Mouse (Mus musculus): ENCODE data around the gene Micall2. TPM values are rescaled to one million over a fixed set of nuclear protein-coding genes. Genes with fewer than 3 reads are reported as not detected.

Micall2 gene
- total and polyA plus RNA-seq, 3 experiments: 5.4 to 17.6 TPM; not detected in 1

DNA sequence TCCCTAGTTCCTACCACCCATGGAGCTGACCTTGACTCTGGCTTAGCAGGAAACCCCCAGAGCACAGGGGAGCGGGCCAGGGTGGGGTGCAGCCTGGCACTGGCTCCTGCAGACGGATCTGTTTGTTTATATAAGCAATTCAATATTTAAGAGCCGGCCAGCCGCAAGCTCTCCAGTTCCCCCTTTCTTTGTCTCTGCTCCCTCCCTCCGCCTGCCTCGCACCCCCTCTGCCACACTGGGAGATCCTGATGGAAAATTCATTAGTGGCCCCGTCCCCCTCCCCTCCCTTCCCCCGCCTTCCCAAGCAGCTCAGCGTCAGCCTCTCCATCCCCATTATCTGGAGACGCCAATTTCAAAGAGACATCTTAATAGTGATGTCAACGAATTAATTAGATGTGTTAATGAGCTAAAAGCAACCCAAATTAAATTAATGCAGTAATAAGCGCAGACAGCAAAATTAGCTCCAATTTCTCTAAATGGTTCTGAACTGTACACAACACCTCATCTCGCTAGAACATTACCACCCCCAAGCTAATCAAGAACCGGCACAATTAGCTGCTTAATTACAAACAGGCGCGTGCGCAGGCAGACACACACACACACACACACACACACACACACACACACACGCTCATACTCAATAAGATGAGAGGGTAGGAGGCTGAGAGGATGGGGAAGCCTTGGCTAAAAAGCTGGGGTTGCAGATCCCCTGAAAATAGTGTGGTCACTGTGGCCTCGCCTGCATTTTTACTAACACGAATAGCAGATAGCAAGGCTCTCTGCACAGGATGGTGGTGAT lies 54.1 kb downstream of the Micall2 start:
- DNase-seq (ENCODE audit: low read depth, low spot score): no peak
- Histone ChIP-seq H3K4me3 (ENCODE audit: control insufficient read depth in 1 of 2, insufficient read depth in 1 of 2, low read depth in 2 of 2, low read length in 2 of 2) (no peak overlapping the region), H3K9me3 (replicated peaks; ENCODE audit: insufficient read depth, low read length) (no peaks in the 10 kb centered on the region), H3K79me2 (ENCODE audit: control insufficient read depth, insufficient read depth, low read length, poor library complexity) (no peaks in the 10 kb centered on the region), H3K27me3 (ENCODE audit: control insufficient read depth in 1 of 2, insufficient read depth in 2 of 2, low read length in 2 of 2) (no peaks in the 10 kb centered on the region), H3K27ac (ENCODE audit: control insufficient read depth, low read depth, low read length) (no peak overlapping the region), H3K36me3 (ENCODE audit: control insufficient read depth in 1 of 2, insufficient read depth in 2 of 2, low read length in 2 of 2) (no peaks in the 10 kb centered on the region), H3K4me1 (ENCODE audit: control insufficient read depth in 1 of 2, insufficient read depth in 2 of 2, low read length in 2 of 2) (peaks cover 0 to 5% of the 10 kb centered on the region in 2 experiments; a peak in 1 of 4 replicates), H3K9ac (ENCODE audit: control insufficient read depth, low read depth, low read length, poor library complexity, severe bottlenecking) (no peak overlapping the region)
- TF ChIP-seq ZNF384 (IDR thresholded peaks at IDR 0.05; ENCODE audit: low read depth, low read length): no peak
- no peak for TF ChIP-seq CHD2 (IDR thresholded peaks at IDR 0.05; ENCODE audit: low read length)
- no peak for TF ChIP-seq ETS1 (IDR thresholded peaks at IDR 0.05; ENCODE audit: low read depth, low read length)
- no peak for TF ChIP-seq ELF1 (IDR thresholded peaks at IDR 0.05; ENCODE audit: low read depth, low read length)
- TF ChIP-seq E2F4 (IDR thresholded peaks at IDR 0.05; ENCODE audit: borderline replicate concordance, low read depth, low read length): no peak
- TF ChIP-seq USF1 (IDR thresholded peaks at IDR 0.05; ENCODE audit: low read depth, low read length): no peak
- no peak for TF ChIP-seq JUND (IDR thresholded peaks at IDR 0.05; ENCODE audit: low read depth, low read length)
- no peak for TF ChIP-seq MAFK (IDR thresholded peaks at IDR 0.05; ENCODE audit: borderline replicate concordance, low read depth, low read length)
- TF ChIP-seq TCF12 (IDR thresholded peaks at IDR 0.05; ENCODE audit: low read depth, low read length): no peak
- no peak for TF ChIP-seq MEF2A (IDR thresholded peaks at IDR 0.05; ENCODE audit: extremely low read depth, insufficient replicate concordance, low read depth, low read length, poor library complexity, severe bottlenecking)
- no peak for TF ChIP-seq KAT2A (conservative IDR thresholded peaks at IDR 0.05; ENCODE audit: low read depth, low read length)
- TF ChIP-seq MYB (IDR thresholded peaks at IDR 0.05; ENCODE audit: low read depth, low read length): no peak
- TF ChIP-seq MYC (IDR thresholded peaks at IDR 0.05; ENCODE audit: low read depth, low read length): no peak
- TF ChIP-seq RCOR1 (IDR thresholded peaks at IDR 0.05; ENCODE audit: low read depth, low read length): no peak
- TF ChIP-seq UBTF (IDR thresholded peaks at IDR 0.05; ENCODE audit: borderline replicate concordance, insufficient read depth, low read depth, low read length): no peak

GRCm38 (mm10) chr5:139675707-139675967 lies 60.5 kb downstream of the Micall2 start:
- Histone ChIP-seq H3K4me1 (ENCODE audit: control insufficient read depth in 1 of 2, insufficient read depth in 2 of 2, low read length in 2 of 2) (no peaks in the 10 kb centered on the region), H3K9me3 (replicated peaks; ENCODE audit: insufficient read depth, low read length) (no peaks in the 10 kb centered on the region), H3K4me3 (ENCODE audit: control insufficient read depth in 1 of 2, insufficient read depth in 1 of 2, low read depth in 2 of 2, low read length in 2 of 2) (no peak overlapping the region), H3K27ac (ENCODE audit: control insufficient read depth, low read depth, low read length) (no peak overlapping the region), H3K79me2 (ENCODE audit: control insufficient read depth, insufficient read depth, low read length, poor library complexity) (no peaks in the 10 kb centered on the region), H3K9ac (ENCODE audit: control insufficient read depth, low read depth, low read length, poor library complexity, severe bottlenecking) (no peak overlapping the region), H3K27me3 (ENCODE audit: control insufficient read depth in 1 of 2, insufficient read depth in 2 of 2, low read length in 2 of 2) (no peaks in the 10 kb centered on the region), H3K36me3 (ENCODE audit: control insufficient read depth in 1 of 2, insufficient read depth in 2 of 2, low read length in 2 of 2) (no peaks in the 10 kb centered on the region)
- TF ChIP-seq RCOR1 (IDR thresholded peaks at IDR 0.05; ENCODE audit: low read depth, low read length): no peak
- TF ChIP-seq ETS1 (IDR thresholded peaks at IDR 0.05; ENCODE audit: low read depth, low read length): no peak
- TF ChIP-seq CHD1 (IDR thresholded peaks at IDR 0.05; ENCODE audit: low read depth, low read length): no peak
- TF ChIP-seq USF1 (IDR thresholded peaks at IDR 0.05; ENCODE audit: low read depth, low read length): no peak
- TF ChIP-seq GATA1 (IDR thresholded peaks at IDR 0.05; ENCODE audit: low read depth, low read length): no peak
- no peak for TF ChIP-seq JUND (IDR thresholded peaks at IDR 0.05; ENCODE audit: low read depth, low read length)
- TF ChIP-seq POLR2A (IDR thresholded peaks at IDR 0.05; ENCODE audit: control insufficient read depth in 1 of 2, insufficient read depth in 1 of 2, low read depth in 1 of 2, low read length in 2 of 2, poor library complexity in 1 of 2): no peak
- TF ChIP-seq UBTF (IDR thresholded peaks at IDR 0.05; ENCODE audit: borderline replicate concordance, insufficient read depth, low read depth, low read length): no peak
- TF ChIP-seq TAL1 (IDR thresholded peaks at IDR 0.05; ENCODE audit: low read length): no peak
- no peak for TF ChIP-seq KAT2A (conservative IDR thresholded peaks at IDR 0.05; ENCODE audit: low read depth, low read length)
- TF ChIP-seq CTCF (IDR thresholded peaks at IDR 0.05 in 2 of 3, conservative IDR thresholded peaks at IDR 0.05 in 1 of 3; ENCODE audit: control insufficient read depth in 1 of 3, insufficient read depth in 1 of 3, low read depth in 2 of 3, low read length in 3 of 3, poor library complexity in 1 of 3, severe bottlenecking in 1 of 3): no peak
- no peak for TF ChIP-seq TBP (IDR thresholded peaks at IDR 0.05; ENCODE audit: low read depth, low read length)
- no peak for TF ChIP-seq MEF2A (IDR thresholded peaks at IDR 0.05; ENCODE audit: extremely low read depth, insufficient replicate concordance, low read depth, low read length, poor library complexity, severe bottlenecking)
- no peak for TF ChIP-seq SMC3 (IDR thresholded peaks at IDR 0.05; ENCODE audit: low read depth, low read length)
- no peak for TF ChIP-seq NELFE (IDR thresholded peaks at IDR 0.05; ENCODE audit: low read depth, low read length)
- TF ChIP-seq EP300 (IDR thresholded peaks at IDR 0.05; ENCODE audit: low read depth in 1 of 2, low read length in 2 of 2): no peak
- TF ChIP-seq E2F4 (IDR thresholded peaks at IDR 0.05; ENCODE audit: borderline replicate concordance, low read depth, low read length): no peak
- no peak for TF ChIP-seq MXI1 (IDR thresholded peaks at IDR 0.05; ENCODE audit: low read depth, low read length)
- DNase-seq (ENCODE audit: low read depth, low spot score): no peak

All from MEL (cell line).